Mouse (Mus musculus) myocyte (in vitro differentiated cells): Measurements from ENCODE around the gene Stk32c.

Source experiments
- MAX ChIP-seq: IDR thresholded peaks from one replicate; pipeline ENCODE4 v1.6.1; 2011; ENCODE audit warnings: low read depth, mild to moderate bottlenecking, control low read depth
- MYOG ChIP-seq, 3 experiments: IDR thresholded peaks; one replicate each; pipeline ENCODE4 v1.6.1; 2011; ENCODE audit warnings: control low read depth in 2 of 3, low read depth in 2 of 3, mild to moderate bottlenecking in 2 of 3; ENCODE audit not compliant: insufficient read length in 2 of 3, control insufficient read depth in 1 of 3, insufficient read depth in 1 of 3
- POLR2A ChIP-seq: IDR thresholded peaks from one replicate; pipeline ENCODE4 v1.6.1; 2011; ENCODE audit warnings: low read depth, mild to moderate bottlenecking, control low read depth, moderate library complexity; ENCODE audit not compliant: insufficient read length
- POLR2AphosphoS2 ChIP-seq: IDR thresholded peaks from one replicate; pipeline ENCODE4 v1.6.1; 2011; ENCODE audit warnings: low read depth, control low read depth; ENCODE audit not compliant: insufficient read length
- TCF3 ChIP-seq: IDR thresholded peaks from one replicate; pipeline ENCODE4 v1.6.1; 2011; ENCODE audit warnings: low read depth, control low read depth; ENCODE audit not compliant: insufficient read length

GRCm38 (mm10) chr7:139094761-139095160 lies 118.3 kb downstream of the Stk32c start:
- no peak for TF ChIP-seq POLR2AphosphoS2
- no peak for TF ChIP-seq TCF3
- no peak for TF ChIP-seq MAX
- no peak for TF ChIP-seq MYOG (IDR thresholded peaks at IDR 0.05; ENCODE audit: control insufficient read depth in 1 of 3, insufficient read depth in 1 of 3, insufficient read length in 2 of 3, low read depth in 2 of 3)
- TF ChIP-seq POLR2A: no peak
